Mouse (Mus musculus) kidney, adult 9 months (tissue): ENCODE measurements at regions not wholly inside any gene's neighbourhood (a gene's known extent, or its start where the extent isn't known, plus 50 kb on each side); places are given as distances from the start of the nearest gene placed in this dataset.

ENCODE experiments used
- DNase-seq: peaks from one replicate; pipeline ENCODE4 v3.0.0; 2022

GRCm38 (mm10) chr13:101214094-101214493 is 380.9 kb upstream of the Slc30a5 start:
- no peak for DNase-seq

GRCm38 (mm10) chr13:101213121-101213916 is 380.1 kb upstream of the Slc30a5 start:
- no peak for DNase-seq

- DNase-seq = no peak
Observed at GRCm38 (mm10) chr13:101212341-101212895, 379.2 kb upstream of the Slc30a5 start.

GRCm38 (mm10) chr13:101208788-101209187 is 375.6 kb upstream of the Slc30a5 start:
- DNase-seq = no peak

GRCm38 (mm10) chr13:101203463-101203862 is 370.2 kb upstream of the Slc30a5 start:
- no peak for DNase-seq

- DNase-seq = no peak
Observed at GRCm38 (mm10) chr13:101202565-101203313, 369.5 kb upstream of the Slc30a5 start.

- DNase-seq = no peak
Observed at GRCm38 (mm10) chr13:101190249-101190830, 357.1 kb upstream of the Slc30a5 start.

GRCm38 (mm10) chr13:101182387-101182786 is 349.2 kb upstream of the Slc30a5 start:
- DNase-seq = no peak

GRCm38 (mm10) chr13:101175017-101175689 is 341.9 kb upstream of the Slc30a5 start:
- DNase-seq = no peak

- peak; percentile 22 for DNase-seq
Observed at GRCm38 (mm10) chr13:101161768-101162167, 328.5 kb upstream of the Slc30a5 start.

GRCm38 (mm10) chr13:101159878-101160277 is 326.7 kb upstream of the Slc30a5 start:
- no peak for DNase-seq

- DNase-seq = no peak
Observed at GRCm38 (mm10) chr13:101153760-101154159, 320.5 kb upstream of the Slc30a5 start.

GRCm38 (mm10) chr13:101142761-101143160 is 309.5 kb upstream of the Slc30a5 start:
- DNase-seq = peak; percentile 57

- DNase-seq = no peak
Observed at GRCm38 (mm10) chr13:101142104-101142735, 309.0 kb upstream of the Slc30a5 start.

- DNase-seq = no peak
Observed at GRCm38 (mm10) chr13:101129466-101129865, 296.2 kb upstream of the Slc30a5 start.

- no peak for DNase-seq
Observed at GRCm38 (mm10) chr13:101127808-101128207, 294.6 kb upstream of the Slc30a5 start.

- no peak for DNase-seq
Observed at GRCm38 (mm10) chr13:101127262-101127661, 294.0 kb upstream of the Slc30a5 start.

- DNase-seq = no peak
Observed at GRCm38 (mm10) chr13:101117311-101117710, 284.1 kb upstream of the Slc30a5 start.

- no peak for DNase-seq
Observed at GRCm38 (mm10) chr13:101115296-101115695, 282.1 kb upstream of the Slc30a5 start.

GRCm38 (mm10) chr13:101112176-101112575 is 278.9 kb upstream of the Slc30a5 start:
- DNase-seq = no peak

GRCm38 (mm10) chr13:101111773-101112172 is 278.5 kb upstream of the Slc30a5 start:
- no peak for DNase-seq

GRCm38 (mm10) chr13:101100621-101101020 is 267.4 kb upstream of the Slc30a5 start:
- no peak for DNase-seq
